Mouse (Mus musculus): ENCODE results near the gene Alpk1. TPM values are rescaled to one million over a fixed set of nuclear protein-coding genes. Genes with fewer than 3 reads are reported as not detected.

The Alpk1 gene
- polyA plus RNA-seq, 1 experiment: 1.4 TPM

GRCm38 (mm10) chr3:127758806-127759205 is 21.5 kb downstream of the Alpk1 start:
- no peaks in the 10 kb centered on the region for H3K4me1 ChIP-seq (ENCODE audit: control insufficient read depth, insufficient read depth, low read length)
- no peaks in the 10 kb centered on the region for H3K27me3 ChIP-seq (replicated peaks; ENCODE audit: control insufficient read depth, insufficient read depth, low read length)
- H3K27ac ChIP-seq (ENCODE audit: insufficient read depth, low read depth, low read length): no peak overlapping the region
- no peak for DNase-seq
- TF ChIP-seq CTCF (conservative IDR thresholded peaks at IDR 0.05; ENCODE audit: insufficient read depth, insufficient read length, low read depth, low read length) (no peak), POLR2A (IDR thresholded peaks at IDR 0.05; ENCODE audit: low read depth, low read length) (no peak)
- no peak overlapping the region for H3K4me3 ChIP-seq (ENCODE audit: insufficient read depth, low read depth, low read length)
- H3K36me3 ChIP-seq (ENCODE audit: control insufficient read depth, insufficient read depth, low read length): no peaks in the 10 kb centered on the region
- WGBS: 76% methylated on average over 4 of the region's 4 CpGs

GRCm38 (mm10) chr3:127757886-127758301 is 22.4 kb downstream of the Alpk1 start:
- H3K27me3 ChIP-seq (replicated peaks; ENCODE audit: control insufficient read depth, insufficient read depth, low read length): no peaks in the 10 kb centered on the region
- H3K36me3 ChIP-seq (ENCODE audit: control insufficient read depth, insufficient read depth, low read length): no peaks in the 10 kb centered on the region
- H3K4me1 ChIP-seq (ENCODE audit: control insufficient read depth, insufficient read depth, low read length): no peaks in the 10 kb centered on the region
- no peak for DNase-seq
- H3K27ac ChIP-seq (ENCODE audit: insufficient read depth, low read depth, low read length): no peak overlapping the region
- TF ChIP-seq POLR2A (IDR thresholded peaks at IDR 0.05; ENCODE audit: low read depth, low read length) (no peak), CTCF (conservative IDR thresholded peaks at IDR 0.05; ENCODE audit: insufficient read depth, insufficient read length, low read depth, low read length) (no peak)
- H3K4me3 ChIP-seq (ENCODE audit: insufficient read depth, low read depth, low read length): no peak overlapping the region

- DNase-seq: no peak
- no peaks in the 10 kb centered on the region for H3K36me3 ChIP-seq (ENCODE audit: control insufficient read depth, insufficient read depth, low read length)
- WGBS: 88% methylated on average over 6 of the region's 6 CpGs
- H3K4me1 ChIP-seq (ENCODE audit: control insufficient read depth, insufficient read depth, low read length): no peaks in the 10 kb centered on the region
- H3K27me3 ChIP-seq (replicated peaks; ENCODE audit: control insufficient read depth, insufficient read depth, low read length): no peaks in the 10 kb centered on the region
- no peak overlapping the region for H3K27ac ChIP-seq (ENCODE audit: insufficient read depth, low read depth, low read length)
- TF ChIP-seq CTCF (conservative IDR thresholded peaks at IDR 0.05; ENCODE audit: insufficient read depth, insufficient read length, low read depth, low read length): no peak
- no peak for TF ChIP-seq POLR2A (IDR thresholded peaks at IDR 0.05; ENCODE audit: low read depth, low read length)
- H3K4me3 ChIP-seq (ENCODE audit: insufficient read depth, low read depth, low read length): no peak overlapping the region
These were observed 23.9 kb downstream of the Alpk1 start for GRCm38 (mm10) chr3:127756458-127756857.

GRCm38 (mm10) chr3:127749981-127750562 is 30.3 kb downstream of the Alpk1 start:
- WGBS: 25% methylated on average over 12 of the region's 12 CpGs

GRCm38 (mm10) chr3:127749266-127749665 is 31.1 kb downstream of the Alpk1 start:
- DNase-seq: no peak
- Histone ChIP-seq H3K4me1 (ENCODE audit: control insufficient read depth, insufficient read depth, low read length) (no peaks in the 10 kb centered on the region), H3K27ac (ENCODE audit: insufficient read depth, low read depth, low read length) (no peak overlapping the region), H3K36me3 (ENCODE audit: control insufficient read depth, insufficient read depth, low read length) (no peaks in the 10 kb centered on the region), H3K4me3 (ENCODE audit: insufficient read depth, low read depth, low read length) (no peak overlapping the region), H3K27me3 (replicated peaks; ENCODE audit: control insufficient read depth, insufficient read depth, low read length) (0 out of 2 replicates have a peak, but pooled peaks cover 2% of the 10 kb centered on the region)
- TF ChIP-seq POLR2A (IDR thresholded peaks at IDR 0.05; ENCODE audit: low read depth, low read length): no peak
- no peak for TF ChIP-seq CTCF (conservative IDR thresholded peaks at IDR 0.05; ENCODE audit: insufficient read depth, insufficient read length, low read depth, low read length)
- 48% methylated on average over 9 of the region's 9 CpGs for WGBS

More at GRCm38 (mm10) chr3:127749981-127750562, 30.3 kb downstream of the Alpk1 start:
- no peak overlapping the region for H3K4me3 ChIP-seq (ENCODE audit: insufficient read depth, low read depth, low read length)
- no peaks in the 10 kb centered on the region for H3K36me3 ChIP-seq (ENCODE audit: control insufficient read depth, insufficient read depth, low read length)
- no peak for TF ChIP-seq CTCF (conservative IDR thresholded peaks at IDR 0.05; ENCODE audit: insufficient read depth, insufficient read length, low read depth, low read length)
- no peak for TF ChIP-seq POLR2A (IDR thresholded peaks at IDR 0.05; ENCODE audit: low read depth, low read length)
- no peaks in the 10 kb centered on the region for H3K4me1 ChIP-seq (ENCODE audit: control insufficient read depth, insufficient read depth, low read length)
- no peak overlapping the region for H3K27ac ChIP-seq (ENCODE audit: insufficient read depth, low read depth, low read length)
- 0 out of 2 replicates have a peak, but pooled peaks cover 2% of the 10 kb centered on the region for H3K27me3 ChIP-seq (replicated peaks; ENCODE audit: control insufficient read depth, insufficient read depth, low read length)
- DNase-seq: no peak

GRCm38 (mm10) chr3:127748644-127749043 is 31.7 kb downstream of the Alpk1 start:
- H3K27ac ChIP-seq (ENCODE audit: insufficient read depth, low read depth, low read length): no peak overlapping the region
- H3K27me3 ChIP-seq (replicated peaks; ENCODE audit: control insufficient read depth, insufficient read depth, low read length): 0 out of 2 replicates have a peak, but pooled peaks cover 2% of the 10 kb centered on the region
- H3K4me3 ChIP-seq (ENCODE audit: insufficient read depth, low read depth, low read length): no peak overlapping the region
- H3K36me3 ChIP-seq (ENCODE audit: control insufficient read depth, insufficient read depth, low read length): no peaks in the 10 kb centered on the region
- no peak for DNase-seq
- TF ChIP-seq POLR2A (IDR thresholded peaks at IDR 0.05; ENCODE audit: low read depth, low read length) (no peak), CTCF (conservative IDR thresholded peaks at IDR 0.05; ENCODE audit: insufficient read depth, insufficient read length, low read depth, low read length) (no peak)
- 74% methylated on average over 4 of the region's 4 CpGs for WGBS
- no peaks in the 10 kb centered on the region for H3K4me1 ChIP-seq (ENCODE audit: control insufficient read depth, insufficient read depth, low read length)

GRCm38 (mm10) chr3:127745911-127746640 is 34.3 kb downstream of the Alpk1 start:
- Histone ChIP-seq H3K4me3 (ENCODE audit: insufficient read depth, low read depth, low read length) (no peak overlapping the region), H3K4me1 (ENCODE audit: control insufficient read depth, insufficient read depth, low read length) (no peaks in the 10 kb centered on the region), H3K27me3 (replicated peaks; ENCODE audit: control insufficient read depth, insufficient read depth, low read length) (0 out of 2 replicates have a peak, but pooled peaks cover 2% of the 10 kb centered on the region), H3K36me3 (ENCODE audit: control insufficient read depth, insufficient read depth, low read length) (peaks cover 1% of the 10 kb centered on the region; the same call in 1 of the 2 replicates), H3K27ac (ENCODE audit: insufficient read depth, low read depth, low read length) (no peak overlapping the region)
- TF ChIP-seq CTCF (conservative IDR thresholded peaks at IDR 0.05; ENCODE audit: insufficient read depth, insufficient read length, low read depth, low read length): no peak
- TF ChIP-seq POLR2A (IDR thresholded peaks at IDR 0.05; ENCODE audit: low read depth, low read length): no peak
- 40% methylated on average over 16 of the region's 16 CpGs for WGBS
- no peak for DNase-seq

Data from kidney, adult 2 months (tissue).